Mouse (Mus musculus) lung, postnatal 0 days (tissue): ENCODE measurements around the gene Nubp1.

Source experiments
- CTCF ChIP-seq: IDR thresholded peaks from 2 replicates; pipeline ENCODE4 v1.5.1; 2016; ENCODE audit warnings: antibody characterized with exemption, mild to moderate bottlenecking
- EP300 ChIP-seq: IDR thresholded peaks from 2 replicates; pipeline ENCODE4 v1.6.1; 2016; ENCODE audit warnings: antibody characterized with exemption, mild to moderate bottlenecking, control low read depth

DNA sequence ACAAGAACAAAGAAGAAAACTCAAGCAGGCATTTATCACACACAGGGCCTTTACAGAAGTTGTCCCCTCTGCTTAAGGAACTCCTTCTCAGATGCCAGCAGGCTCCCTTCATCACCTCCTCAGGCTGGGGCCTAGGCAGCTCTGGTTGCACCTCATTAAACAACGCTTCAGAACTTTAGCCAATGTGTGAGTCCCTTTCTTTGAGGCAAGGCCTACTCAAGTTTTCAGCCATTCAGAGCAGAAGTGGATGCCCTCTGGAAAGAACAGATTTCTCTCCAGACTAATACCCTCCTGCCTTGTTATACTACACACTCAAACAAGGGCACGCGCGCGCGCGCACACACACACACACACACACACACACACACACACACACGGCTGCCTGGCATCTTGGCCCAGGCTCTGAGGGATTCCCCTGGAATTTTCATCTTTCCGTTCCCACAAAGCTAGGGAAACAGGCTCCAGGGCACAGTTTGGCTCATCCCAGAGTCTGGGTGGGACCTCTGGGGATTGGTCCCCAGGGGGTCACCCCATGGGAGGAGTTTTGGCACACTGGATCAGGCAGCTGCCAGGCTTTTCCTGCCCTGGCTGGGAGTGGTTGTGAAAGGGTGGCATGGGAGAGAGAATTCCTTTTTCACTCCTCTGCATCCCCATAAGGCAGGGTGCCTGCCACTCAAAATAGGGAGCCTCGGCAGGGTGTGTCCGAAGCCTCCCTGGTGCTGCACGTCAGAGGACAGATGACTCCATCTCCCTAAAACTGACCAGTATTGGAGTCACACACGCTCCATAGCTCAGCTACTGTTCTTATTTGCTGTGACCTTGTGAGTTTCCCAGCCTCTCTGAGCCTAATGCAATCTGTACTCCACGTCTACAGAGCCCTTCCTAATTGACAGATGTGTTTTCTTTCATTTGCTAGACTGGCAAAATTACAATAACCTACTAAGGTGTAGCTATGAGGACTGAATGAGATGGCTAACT lies 45.2 kb upstream of the Nubp1 start:
- TF ChIP-seq CTCF (no peak), EP300 (0 out of 2 replicates have a peak, but pooled peaks have one; percentile 59)
